Mouse (Mus musculus) intestine, embryonic 16.5 days (tissue): ENCODE results near the gene Camta1. TPM values are rescaled to one million over a fixed set of nuclear protein-coding genes. Genes with fewer than 3 reads are reported as not detected.

ENCODE experiments used
- ATAC-seq: fragments of 200-750 bp; cut with Nextera tagmentation; 2 replicates; pipeline ENCODE4 v1.8.0; 2017; ENCODE audit warnings: moderate TSS enrichment, moderate library complexity
- H3K27ac ChIP-seq: fragments of 300-500 bp; sonication (generic); 2 replicates; pipeline ENCODE4 v1.5.1; 2014; ENCODE audit warnings: mild to moderate bottlenecking, low read length
- H3K27me3 ChIP-seq: fragments of 300-500 bp; sonication (generic); replicated peaks from 2 replicates; pipeline ENCODE4 v1.6.1; 2014; ENCODE audit warnings: low read length, control low read depth, mixed read lengths; ENCODE audit not compliant: control insufficient read depth, insufficient read depth
- H3K36me3 ChIP-seq: fragments of 300-500 bp; sonication (generic); 2 replicates; pipeline ENCODE4 v1.6.1; 2014; ENCODE audit warnings: low read length, control low read depth; ENCODE audit not compliant: control insufficient read depth, insufficient read depth
- H3K4me1 ChIP-seq: fragments of 300-500 bp; sonication (generic); 2 replicates; pipeline ENCODE4 v1.6.1; 2014; ENCODE audit warnings: low read length, control low read depth, mixed read lengths; ENCODE audit not compliant: control insufficient read depth, insufficient read depth
- H3K4me2 ChIP-seq: fragments of 300-500 bp; sonication (generic); 2 replicates; pipeline ENCODE4 v1.6.1; 2014; ENCODE audit warnings: low read depth, low read length, control low read depth
- H3K4me3 ChIP-seq: fragments of 300-500 bp; sonication (generic); 2 replicates; pipeline ENCODE4 v1.5.1; 2014; ENCODE audit warnings: mild to moderate bottlenecking, low read length
- H3K9ac ChIP-seq: fragments of 300-500 bp; sonication (generic); 2 replicates; pipeline ENCODE4 v1.6.1; 2014; ENCODE audit warnings: low read depth, low read length
- H3K9me3 ChIP-seq: fragments of 300-500 bp; sonication (generic); 2 replicates; pipeline ENCODE4 v1.6.1; 2016; ENCODE audit warnings: low read length, control low read depth; ENCODE audit not compliant: control insufficient read depth
- WGBS: fragments of 180-500 bp; shearing (Covaris S2); extraction: QIAGEN DNeasy Blood & Tissue Kit; methylation state at CpG from one replicate; pipeline ENCODE4 v1.1.7; 2014; 5-methylcytosine and 5-hydroxymethylcytosine counted together
- polyA plus RNA-seq: library from polyadenylated mRNA; unstranded; fragments of >200 nt; fragmentation: Nextera tagmentation; extraction: Ambion mirVana; gene quantifications from 2 replicates; pipeline ENCODE4 v1.2.1, GENCODE M21; 2015

Camta1 gene
- polyA plus RNA-seq, 1 experiment from 2014 or later = 69.1 TPM

- peaks cover 9% of the 10 kb centered on the region; the same call in 1 of the 2 replicates for H3K4me1 ChIP-seq
- 3% methylated on average over 59 of the region's 60 CpGs for WGBS
- peaks cover 30% of the 10 kb centered on the region for H3K27me3 ChIP-seq
- H3K9me3 ChIP-seq = no peaks in the 10 kb centered on the region
- no peaks in the 10 kb centered on the region for H3K36me3 ChIP-seq
- peak overlapping the region; percentile 65 for H3K4me3 ChIP-seq
- ATAC-seq = peak; percentile 1; the same call in 1 of the 2 replicates
- H3K4me2 ChIP-seq = peak overlapping the region; percentile 99
- H3K27ac ChIP-seq = 0 out of 2 replicates have a peak overlapping the region, but pooled peaks have one; percentile 14
- peak overlapping the region; percentile 71 for H3K9ac ChIP-seq
Observed at GRCm38 (mm10) chr4:151107131-151108001, 754.3 kb downstream of the Camta1 start.

- Histone ChIP-seq H3K36me3 (no peaks in the 10 kb centered on the region), H3K4me2 (no peak overlapping the region), H3K9me3 (no peaks in the 10 kb centered on the region; the same call in 1 of the 2 replicates), H3K27ac (no peak overlapping the region), H3K27me3 (peaks cover 30% of the 10 kb centered on the region), H3K9ac (no peak overlapping the region), H3K4me1 (peaks cover 9% of the 10 kb centered on the region; the same call in 1 of the 2 replicates), H3K4me3 (no peak overlapping the region)
- ATAC-seq = no peak
- 44% methylated on average over 10 of the region's 10 CpGs for WGBS
Observed at GRCm38 (mm10) chr4:151106468-151106867, 755.2 kb downstream of the Camta1 start.

DNA sequence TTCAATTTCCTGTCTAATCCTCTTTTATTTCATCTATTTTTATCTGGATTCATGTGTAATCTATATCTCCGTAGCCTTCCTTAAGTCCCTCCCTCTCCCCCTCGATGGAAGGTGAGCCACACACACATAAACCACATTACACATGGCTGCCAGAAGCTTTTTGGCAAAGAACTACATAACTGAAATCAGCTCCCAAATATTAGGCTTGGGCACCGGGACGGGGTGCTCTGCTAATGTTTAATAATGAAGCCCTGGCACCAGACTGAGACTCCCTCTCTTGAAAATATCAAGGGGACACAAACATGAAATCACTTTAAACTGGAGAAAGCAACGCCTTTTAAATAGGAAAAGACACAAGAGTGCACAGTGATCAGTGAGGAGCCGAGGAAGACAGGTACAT is 755.8 kb downstream of the Camta1 start:
- WGBS = 65% methylated on average over 6 of the region's 6 CpGs
- no peak overlapping the region for H3K4me2 ChIP-seq
- H3K36me3 ChIP-seq = no peaks in the 10 kb centered on the region
- H3K4me1 ChIP-seq = peaks cover 9% of the 10 kb centered on the region; the same call in 1 of the 2 replicates
- no peaks in the 10 kb centered on the region; the same call in 1 of the 2 replicates for H3K9me3 ChIP-seq
- no peak overlapping the region for H3K9ac ChIP-seq
- peaks cover 30% of the 10 kb centered on the region for H3K27me3 ChIP-seq
- H3K4me3 ChIP-seq = no peak overlapping the region
- no peak overlapping the region for H3K27ac ChIP-seq
- ATAC-seq = no peak

DNA sequence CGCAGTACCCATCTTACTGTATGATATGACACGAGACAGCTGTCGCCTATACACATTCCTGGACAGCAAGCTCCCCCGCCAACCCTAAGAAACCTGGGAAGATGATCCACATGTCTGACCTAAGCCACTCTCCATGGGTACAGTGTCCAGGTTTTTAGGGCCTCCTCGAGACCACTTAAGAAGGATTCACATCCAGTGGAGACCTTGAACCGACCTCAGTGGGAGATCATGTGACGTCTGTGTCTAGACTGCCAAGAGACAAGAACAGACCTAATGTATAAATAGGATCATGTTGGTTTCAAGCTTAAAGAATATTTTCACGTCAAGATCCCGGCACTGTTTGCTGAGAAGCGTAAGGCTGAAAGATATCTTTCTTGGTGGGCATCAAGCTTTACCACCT is 757.5 kb downstream of the Camta1 start:
- ATAC-seq = no peak
- Histone ChIP-seq H3K4me3 (no peak overlapping the region), H3K9me3 (no peaks in the 10 kb centered on the region; the same call in 1 of the 2 replicates), H3K36me3 (no peaks in the 10 kb centered on the region), H3K9ac (no peak overlapping the region), H3K27ac (no peak overlapping the region), H3K27me3 (peaks cover 19% of the 10 kb centered on the region), H3K4me2 (no peak overlapping the region), H3K4me1 (peaks cover 9% of the 10 kb centered on the region; the same call in 1 of the 2 replicates)
- WGBS = 78% methylated on average over 10 of the region's 10 CpGs

GRCm38 (mm10) chr4:151103646-151104045 is 758.0 kb downstream of the Camta1 start:
- Histone ChIP-seq H3K36me3 (no peaks in the 10 kb centered on the region), H3K4me2 (no peak overlapping the region), H3K27ac (no peak overlapping the region), H3K9me3 (no peaks in the 10 kb centered on the region; the same call in 1 of the 2 replicates), H3K4me1 (peaks cover 9% of the 10 kb centered on the region; the same call in 1 of the 2 replicates), H3K4me3 (no peak overlapping the region), H3K27me3 (peaks cover 19% of the 10 kb centered on the region), H3K9ac (no peak overlapping the region)
- 84% methylated on average over 11 of the region's 11 CpGs for WGBS
- ATAC-seq = no peak

GRCm38 (mm10) chr4:151097104-151097438 is 764.6 kb downstream of the Camta1 start:
- Histone ChIP-seq H3K4me2 (no peak overlapping the region), H3K9me3 (no peaks in the 10 kb centered on the region; the same call in 1 of the 2 replicates), H3K36me3 (no peaks in the 10 kb centered on the region), H3K9ac (no peak overlapping the region), H3K4me1 (no peaks in the 10 kb centered on the region), H3K27ac (no peak overlapping the region), H3K4me3 (no peak overlapping the region), H3K27me3 (no peaks in the 10 kb centered on the region)
- no peak for ATAC-seq
- WGBS = 84% methylated on average over 11 of the region's 11 CpGs

DNA sequence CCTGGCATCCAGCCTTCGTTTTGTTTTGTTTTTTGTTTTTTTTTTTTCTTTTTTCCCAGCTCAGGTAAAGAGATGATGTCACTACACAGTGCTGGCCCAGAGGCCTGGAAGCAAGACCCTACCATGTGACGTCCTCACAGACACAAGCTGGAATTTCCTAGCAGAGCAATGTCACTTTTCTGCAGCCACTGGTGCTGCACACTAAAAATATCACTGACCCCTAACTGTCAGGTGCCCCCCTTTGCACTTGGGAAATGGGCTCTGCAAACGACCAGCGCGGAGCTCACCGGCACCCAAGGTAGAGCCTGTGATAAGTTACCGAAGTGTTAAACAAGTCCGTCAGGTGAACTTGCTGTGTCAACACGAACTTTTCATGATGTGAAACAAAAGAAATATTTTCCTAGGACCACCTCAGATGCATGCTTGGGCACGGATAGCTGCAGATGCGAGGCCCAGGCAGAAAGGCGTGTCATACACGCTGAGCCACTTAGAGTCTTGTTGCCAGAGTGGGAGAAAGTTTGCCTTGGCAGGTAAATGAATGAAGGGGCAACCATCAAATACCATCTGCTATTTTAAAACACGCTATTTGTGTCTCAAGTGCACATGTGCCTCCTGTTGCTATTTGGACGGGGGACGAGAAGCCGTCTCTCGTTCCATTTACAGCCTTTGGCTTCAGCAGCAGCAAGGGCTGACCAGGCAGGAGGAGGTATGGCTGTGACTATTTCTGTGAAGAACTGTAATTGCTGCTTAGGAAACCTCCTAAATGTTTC is 765.2 kb downstream of the Camta1 start:
- 74% methylated on average over 18 of the region's 18 CpGs for WGBS
- Histone ChIP-seq H3K4me3 (no peak overlapping the region), H3K4me2 (no peak overlapping the region), H3K36me3 (no peaks in the 10 kb centered on the region), H3K27me3 (no peaks in the 10 kb centered on the region), H3K9me3 (no peaks in the 10 kb centered on the region; the same call in 1 of the 2 replicates), H3K27ac (no peak overlapping the region), H3K4me1 (no peaks in the 10 kb centered on the region), H3K9ac (no peak overlapping the region)
- no peak for ATAC-seq

DNA sequence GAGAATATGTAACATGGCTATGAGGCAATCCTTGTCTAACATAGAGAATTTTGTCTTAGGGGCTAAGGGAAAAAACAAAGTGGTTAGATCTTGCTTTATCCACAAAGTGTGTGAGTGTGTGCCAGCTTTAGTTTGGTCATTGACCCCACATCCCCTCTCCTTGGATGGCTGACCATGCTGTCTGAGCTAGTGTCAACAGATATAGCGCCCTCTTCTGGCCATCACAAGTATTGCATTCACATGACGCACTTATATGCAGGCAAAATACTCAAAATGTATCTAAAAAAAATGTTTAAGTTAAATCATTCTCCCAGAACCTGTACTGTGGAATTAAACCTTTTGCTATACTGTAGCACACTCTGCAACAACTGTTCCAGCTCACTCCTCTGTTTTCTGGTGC is 766.5 kb downstream of the Camta1 start:
- H3K9ac ChIP-seq = no peak overlapping the region
- no peaks in the 10 kb centered on the region for H3K27me3 ChIP-seq
- ATAC-seq = no peak
- no peak overlapping the region for H3K27ac ChIP-seq
- no peaks in the 10 kb centered on the region for H3K4me1 ChIP-seq
- no peaks in the 10 kb centered on the region for H3K36me3 ChIP-seq
- WGBS = 43% methylated on average over 2 of the region's 2 CpGs
- H3K9me3 ChIP-seq = no peaks in the 10 kb centered on the region
- H3K4me2 ChIP-seq = no peak overlapping the region
- no peak overlapping the region for H3K4me3 ChIP-seq

- no peaks in the 10 kb centered on the region for H3K4me1 ChIP-seq
- H3K27me3 ChIP-seq = no peaks in the 10 kb centered on the region
- no peak within 1 kb of the TSS for H3K4me3 ChIP-seq
- no peaks in the 10 kb centered on the region for H3K9me3 ChIP-seq
- no peak for ATAC-seq
- 86% methylated on average over 7 of the region's 7 CpGs for WGBS
- H3K4me2 ChIP-seq = no peak within 1 kb of the TSS
- H3K9ac ChIP-seq = no peak within 1 kb of the TSS
- no peaks in the 10 kb centered on the region for H3K36me3 ChIP-seq
- no peak within 1 kb of the TSS for H3K27ac ChIP-seq
Observed at GRCm38 (mm10) chr4:151089270-151089669, 772.4 kb downstream of the Camta1 start, which contains the start of gene Gm13090. Gene Gm13090, plus strand, starts transcription at chr4:151089570.
